Mouse (Mus musculus): Measurements from ENCODE around the gene Defa32. TPM values are rescaled to one million over a fixed set of nuclear protein-coding genes. Genes with fewer than 3 reads are reported as not detected.
"Not testable (repeated sequence)": the region's sequence is repeated elsewhere in the genome, so short reads cannot be mapped to it uniquely, and the experiment has no call there.

Defa32 gene
- not detected for polyA plus RNA-seq (2017; shearing (Covaris generic))

GRCm38 (mm10) chr8:21528732-21529131 is at the start of gene Defa32:
Gene Defa32 (plus strand): TSS chr8:21529032.
- not testable (repeated sequence) for ATAC-seq

DNA sequence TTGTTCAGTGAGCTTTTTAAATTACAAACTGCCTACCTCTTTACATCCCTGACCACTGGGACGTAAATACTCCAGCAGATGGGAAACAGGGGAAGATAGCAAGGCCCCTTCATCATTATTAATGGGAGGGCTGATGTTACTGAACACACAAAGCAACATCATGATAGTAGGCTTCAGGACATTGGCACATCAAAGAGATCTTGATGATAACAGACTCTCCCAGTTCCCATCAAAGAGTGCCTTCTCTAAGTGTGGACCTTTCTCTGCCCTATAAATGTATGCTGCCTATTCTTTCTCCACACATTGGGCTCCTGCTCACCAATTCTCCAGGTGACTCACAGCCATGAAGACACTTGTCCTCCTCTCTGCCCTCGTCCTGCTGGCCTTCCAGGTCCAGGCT is 19.9 kb upstream of the Defa32 start, which contains the start of gene Defa20:
Gene Defa20, plus strand, starts transcription at position 301 of the 400 bp plus-strand sequence.
- ATAC-seq: not testable (repeated sequence)

DNA sequence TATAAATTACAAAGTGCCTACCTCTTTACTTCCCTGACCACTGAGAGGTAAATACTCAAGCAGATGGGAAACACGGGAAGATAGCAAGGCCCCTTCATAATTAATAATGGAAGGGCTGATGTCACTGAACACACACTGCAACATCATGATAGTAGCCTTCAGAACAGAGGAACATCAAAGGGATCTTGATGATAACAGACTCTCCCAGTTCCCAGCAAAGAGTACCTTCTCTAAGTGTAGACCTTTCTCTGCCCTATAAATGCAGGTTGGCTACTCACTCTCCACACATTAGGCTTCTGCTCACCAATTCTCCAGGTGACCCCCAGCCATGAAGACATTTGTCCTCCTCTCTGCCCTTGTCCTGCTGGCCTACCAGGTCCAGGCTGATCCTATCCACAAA is 36.3 kb downstream of the Defa32 start, which contains the start of gene Defa37:
Gene Defa37, plus strand, starts transcription at position 301 of the 400 bp plus-strand sequence.
- ATAC-seq: not testable (repeated sequence)

Other genes starting within 250 kb of the Defa32 start
- gene Defa27, start 213.5 kb upstream of the Defa32 start, polyA plus RNA-seq (2017; shearing (Covaris generic)): not detected
- not detected for gene Defa29, start 202.0 kb upstream of the Defa32 start, polyA plus RNA-seq (2017; shearing (Covaris generic))
- not detected for gene Defa2, start 150.5 kb upstream of the Defa32 start, polyA plus RNA-seq (2017; shearing (Covaris generic))
- not detected for gene Defa33, start 137.2 kb upstream of the Defa32 start, polyA plus RNA-seq (2017; shearing (Covaris generic))
- gene Defa36, start 101.6 kb upstream of the Defa32 start, polyA plus RNA-seq (2017; shearing (Covaris generic)): not detected
- not detected for gene Gm7849, start 72.5 kb upstream of the Defa32 start, polyA plus RNA-seq (2017; shearing (Covaris generic))
- gene Defa20, start 19.8 kb upstream of the Defa32 start, polyA plus RNA-seq (2017; shearing (Covaris generic)): not detected
- not detected for gene Defa37, start 36.4 kb downstream of the Defa32 start, polyA plus RNA-seq (2017; shearing (Covaris generic))
- gene Defa28, start 54.0 kb downstream of the Defa32 start, polyA plus RNA-seq (2017; shearing (Covaris generic)): not detected
- gene Gm7861, start 65.5 kb downstream of the Defa32 start, polyA plus RNA-seq (2017; shearing (Covaris generic)): not detected
- gene Defa26, start 89.2 kb downstream of the Defa32 start, polyA plus RNA-seq (2017; shearing (Covaris generic)): not detected
- not detected for gene Defa17, start 126.7 kb downstream of the Defa32 start, polyA plus RNA-seq (2017; shearing (Covaris generic))
- gene Defa34, start 136.8 kb downstream of the Defa32 start, polyA plus RNA-seq (2017; shearing (Covaris generic)): not detected
- gene AY761184, start 174.6 kb downstream of the Defa32 start, polyA plus RNA-seq (2017; shearing (Covaris generic)): not detected
- gene Defa24, start 205.5 kb downstream of the Defa32 start, polyA plus RNA-seq (2017; shearing (Covaris generic)): not detected

Measured in CD4-positive, CD25-positive, alpha-beta regulatory T cell, adult 4 months (primary cell).